Mouse (Mus musculus): ENCODE measurements around the gene Gimap7. TPM values are rescaled to one million over a fixed set of nuclear protein-coding genes. Genes with fewer than 3 reads are reported as not detected.

The Gimap7 gene
- polyA plus RNA-seq, 1 experiment from 2014 or later = not detected

DNA sequence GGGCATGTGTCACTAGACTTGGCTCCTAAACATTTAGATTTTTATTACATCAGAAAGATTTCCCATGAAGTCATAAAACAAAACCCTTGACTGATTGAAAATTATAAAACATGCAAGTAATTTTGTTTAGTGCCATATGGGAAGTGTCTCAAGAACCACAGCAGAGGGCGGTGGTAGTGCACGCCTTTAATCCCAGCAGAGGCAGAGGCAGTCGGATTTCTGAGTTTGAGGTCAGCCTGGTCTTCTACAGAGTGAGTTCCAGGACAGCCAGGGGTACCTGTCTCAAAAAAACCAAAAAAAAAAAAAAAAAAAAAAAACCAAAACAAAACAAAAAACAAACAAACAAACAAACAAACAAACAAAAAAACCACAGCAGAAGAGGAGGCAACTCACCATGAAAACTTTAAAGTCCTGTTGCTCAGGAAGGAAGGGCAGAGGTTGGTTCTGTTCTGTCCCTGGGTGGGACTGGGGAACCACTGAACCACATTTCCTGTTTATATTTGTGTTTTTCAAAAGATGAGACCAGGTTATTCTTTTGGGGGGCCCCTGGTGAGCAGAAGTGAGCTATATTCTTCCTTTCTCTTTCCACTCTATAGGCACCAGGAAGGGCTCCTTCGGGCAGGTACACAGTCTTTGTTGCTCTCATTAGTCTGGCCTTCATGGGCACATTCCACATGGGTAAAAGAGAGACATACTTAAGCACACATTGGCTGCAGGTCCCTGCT lies 21.4 kb upstream of the Gimap7 start:
- ATAC-seq (ENCODE audit: insufficient read depth) (no peak), DNase-seq (no peak)
- Histone ChIP-seq H3K36me3 (ENCODE audit: insufficient read depth) (0 out of 2 replicates have a peak, but pooled peaks cover 2% of the 10 kb centered on the region), H3K9ac (no peak overlapping the region), H3K27me3 (ENCODE audit: insufficient read depth, low read length) (no peaks in the 10 kb centered on the region), H3K9me3 (ENCODE audit: low read depth, low read length) (no peaks in the 10 kb centered on the region), H3K4me2 (no peak overlapping the region), H3K4me3 (ENCODE audit: low read depth, low read length) (no peak overlapping the region), H3K27ac (ENCODE audit: low read depth) (peak overlapping the region; percentile 13; the same call in 1 of the 2 replicates), H3K4me1 (ENCODE audit: insufficient read depth) (no peaks in the 10 kb centered on the region)
- 80% methylated on average over 4 of the region's 4 CpGs for WGBS
- no peak for TF ChIP-seq CTCF (IDR thresholded peaks at IDR 0.05; ENCODE audit: low read depth)

DNA sequence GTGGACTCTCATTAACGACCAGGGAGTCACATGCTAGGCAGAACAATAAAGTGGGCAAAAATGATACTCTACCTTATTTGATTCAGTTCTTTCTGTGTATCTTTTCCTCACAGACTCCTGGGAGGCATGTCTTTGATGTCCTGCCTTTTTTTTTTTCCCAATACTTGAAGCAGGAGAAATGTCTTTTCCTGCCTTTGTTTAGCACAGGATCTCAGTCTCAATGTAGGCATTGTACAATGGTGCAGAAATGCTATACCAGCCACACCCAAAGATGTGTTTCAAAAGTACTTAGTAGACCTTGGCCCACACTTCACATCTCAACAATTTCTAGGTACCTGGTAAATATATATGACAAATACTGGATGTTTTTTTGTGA lies 20.9 kb upstream of the Gimap7 start:
- no peaks in the 10 kb centered on the region for H3K4me1 ChIP-seq (ENCODE audit: insufficient read depth)
- no peak overlapping the region for H3K4me3 ChIP-seq (ENCODE audit: low read depth, low read length)
- H3K27me3 ChIP-seq (ENCODE audit: insufficient read depth, low read length) = no peaks in the 10 kb centered on the region
- no peaks in the 10 kb centered on the region for H3K9me3 ChIP-seq (ENCODE audit: low read depth, low read length)
- no peak for TF ChIP-seq CTCF (IDR thresholded peaks at IDR 0.05; ENCODE audit: low read depth)
- DNase-seq (no peak), ATAC-seq (ENCODE audit: insufficient read depth) (no peak)
- 0 out of 2 replicates have a peak, but pooled peaks cover 5% of the 10 kb centered on the region for H3K36me3 ChIP-seq (ENCODE audit: insufficient read depth)
- WGBS = 21% methylated on average over 1 of the region's 1 CpGs
- peak overlapping the region; percentile 13; the same call in 1 of the 2 replicates for H3K27ac ChIP-seq (ENCODE audit: low read depth)
- H3K9ac ChIP-seq = no peak overlapping the region
- no peak overlapping the region for H3K4me2 ChIP-seq

DNA sequence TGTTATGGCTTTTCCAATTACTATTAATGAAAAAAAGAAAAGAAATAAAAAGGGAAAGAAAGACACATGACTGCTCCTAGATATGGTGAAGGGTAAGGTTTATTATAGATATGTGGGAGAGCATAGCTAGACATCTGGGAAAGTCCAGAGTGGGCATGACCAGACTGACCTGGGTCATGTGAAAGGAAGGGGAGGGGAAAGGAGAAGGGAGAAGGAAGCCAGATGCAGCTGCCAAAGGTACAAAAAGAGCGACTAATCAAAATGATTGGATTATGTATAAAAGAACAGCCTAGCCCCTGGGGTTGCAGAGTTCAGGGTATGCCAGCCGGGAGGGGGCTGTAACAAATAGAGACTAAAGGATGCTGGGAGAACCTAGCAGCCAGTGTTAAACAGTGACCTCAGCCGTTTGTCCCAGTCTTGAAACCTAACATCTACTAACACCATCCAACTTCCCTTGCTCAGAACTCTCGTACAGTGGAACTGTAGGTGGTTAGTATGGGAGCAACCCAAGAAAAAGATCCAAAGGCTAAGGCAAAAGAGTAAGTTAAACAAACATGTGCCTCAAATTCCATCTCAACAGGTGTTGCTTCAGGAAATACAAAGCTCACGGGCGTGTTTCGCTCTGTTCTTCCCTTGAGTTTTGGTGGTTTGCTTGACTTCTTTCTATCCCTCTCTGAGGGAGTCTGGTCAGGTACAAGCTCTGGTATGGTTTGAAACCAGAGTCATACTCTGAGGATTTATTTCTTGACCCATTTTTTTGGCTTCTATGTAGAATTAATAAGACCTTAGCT lies 20.2 kb upstream of the Gimap7 start:
- 76% methylated on average over 7 of the region's 7 CpGs for WGBS
- H3K4me3 ChIP-seq (ENCODE audit: low read depth, low read length) = no peak overlapping the region
- H3K27me3 ChIP-seq (ENCODE audit: insufficient read depth, low read length) = no peaks in the 10 kb centered on the region
- DNase-seq (no peak), ATAC-seq (ENCODE audit: insufficient read depth) (no peak)
- H3K36me3 ChIP-seq (ENCODE audit: insufficient read depth) = 0 out of 2 replicates have a peak, but pooled peaks cover 5% of the 10 kb centered on the region
- no peak overlapping the region for H3K9ac ChIP-seq
- no peak overlapping the region for H3K4me2 ChIP-seq
- no peaks in the 10 kb centered on the region for H3K4me1 ChIP-seq (ENCODE audit: insufficient read depth)
- no peak overlapping the region for H3K27ac ChIP-seq (ENCODE audit: low read depth)
- no peaks in the 10 kb centered on the region for H3K9me3 ChIP-seq (ENCODE audit: low read depth, low read length)
- TF ChIP-seq CTCF (IDR thresholded peaks at IDR 0.05; ENCODE audit: low read depth) = no peak

DNA sequence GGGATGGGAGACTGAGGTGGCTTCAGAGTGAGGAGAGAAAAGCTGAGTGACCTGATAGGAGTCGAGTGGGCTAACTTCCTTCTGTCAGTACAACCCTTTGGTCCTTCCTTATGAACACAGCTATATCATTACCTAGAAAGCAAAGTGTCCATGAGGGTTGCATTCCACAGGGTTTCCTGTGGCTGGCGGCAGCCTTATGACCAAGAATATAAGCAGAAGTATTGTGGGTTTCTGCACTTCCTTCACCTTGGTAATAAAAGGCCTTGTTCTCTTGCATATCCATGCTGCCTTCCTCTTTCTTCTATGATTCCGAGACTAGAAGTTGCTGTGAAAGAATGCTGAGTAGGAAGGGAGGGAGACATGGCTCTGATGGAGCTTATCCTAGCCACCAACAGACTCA lies 19.5 kb upstream of the Gimap7 start:
- no peak overlapping the region for H3K4me2 ChIP-seq
- no peak overlapping the region for H3K9ac ChIP-seq
- no peak overlapping the region for H3K27ac ChIP-seq (ENCODE audit: low read depth)
- H3K9me3 ChIP-seq (ENCODE audit: low read depth, low read length) = no peaks in the 10 kb centered on the region
- WGBS = 73% methylated on average over 3 of the region's 3 CpGs
- DNase-seq (no peak), ATAC-seq (ENCODE audit: insufficient read depth) (no peak)
- no peak overlapping the region for H3K4me3 ChIP-seq (ENCODE audit: low read depth, low read length)
- no peaks in the 10 kb centered on the region for H3K27me3 ChIP-seq (ENCODE audit: insufficient read depth, low read length)
- H3K4me1 ChIP-seq (ENCODE audit: insufficient read depth) = no peaks in the 10 kb centered on the region
- TF ChIP-seq CTCF (IDR thresholded peaks at IDR 0.05; ENCODE audit: low read depth) = no peak
- H3K36me3 ChIP-seq (ENCODE audit: insufficient read depth) = 0 out of 2 replicates have a peak, but pooled peaks cover 5% of the 10 kb centered on the region

DNA sequence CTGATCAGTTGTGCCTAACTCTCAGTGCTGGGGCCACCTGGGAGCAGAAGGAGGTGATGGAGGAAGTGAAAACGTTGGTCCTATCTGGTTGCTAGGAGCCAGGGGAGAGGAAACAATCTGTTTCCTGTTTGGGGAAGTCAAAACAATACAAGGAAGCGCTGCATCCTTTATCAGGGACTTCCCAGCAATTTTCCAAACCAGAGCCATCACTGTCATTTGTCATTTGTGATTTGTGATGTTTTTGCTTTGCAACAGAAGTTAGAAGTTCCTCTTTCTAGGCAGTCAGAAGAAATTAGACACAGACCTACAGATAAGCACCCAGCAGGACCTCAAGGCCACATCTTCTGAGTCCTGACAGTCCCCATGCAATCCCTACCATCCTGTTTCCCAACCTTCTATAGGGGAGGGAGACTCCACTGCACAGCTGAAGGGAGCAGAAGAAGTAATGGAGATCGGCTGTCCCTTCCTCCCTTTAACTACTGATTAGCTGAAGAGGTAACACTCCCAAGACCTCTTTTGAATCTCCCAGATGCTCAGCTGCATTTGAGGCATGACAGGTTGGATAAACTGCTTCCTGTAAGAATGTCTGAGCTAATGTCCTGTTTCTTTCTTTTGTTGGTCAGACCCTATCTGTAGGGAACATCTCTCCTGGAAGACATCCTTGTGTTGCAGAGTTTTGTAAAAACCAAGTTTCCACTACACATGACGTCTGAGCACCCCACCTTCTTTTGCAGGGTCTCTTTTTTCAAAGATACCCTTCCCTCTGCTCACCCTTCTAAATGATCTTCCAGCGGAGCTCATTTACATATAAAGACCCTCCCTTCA lies 18.0 kb upstream of the Gimap7 start:
- DNase-seq (peak; percentile 72), ATAC-seq (ENCODE audit: insufficient read depth) (peak; percentile 68; the same call in 1 of the 2 replicates)
- H3K9ac ChIP-seq = no peak overlapping the region
- no peak for TF ChIP-seq CTCF (IDR thresholded peaks at IDR 0.05; ENCODE audit: low read depth)
- 39% methylated on average over 5 of the region's 5 CpGs for WGBS
- no peak overlapping the region for H3K4me3 ChIP-seq (ENCODE audit: low read depth, low read length)
- 0 out of 2 replicates have a peak, but pooled peaks cover 5% of the 10 kb centered on the region for H3K36me3 ChIP-seq (ENCODE audit: insufficient read depth)
- H3K4me2 ChIP-seq = no peak overlapping the region
- peak overlapping the region; percentile 61 for H3K27ac ChIP-seq (ENCODE audit: low read depth)
- no peaks in the 10 kb centered on the region for H3K4me1 ChIP-seq (ENCODE audit: insufficient read depth)
- H3K27me3 ChIP-seq (ENCODE audit: insufficient read depth, low read length) = no peaks in the 10 kb centered on the region
- no peaks in the 10 kb centered on the region for H3K9me3 ChIP-seq (ENCODE audit: low read depth, low read length)

DNA sequence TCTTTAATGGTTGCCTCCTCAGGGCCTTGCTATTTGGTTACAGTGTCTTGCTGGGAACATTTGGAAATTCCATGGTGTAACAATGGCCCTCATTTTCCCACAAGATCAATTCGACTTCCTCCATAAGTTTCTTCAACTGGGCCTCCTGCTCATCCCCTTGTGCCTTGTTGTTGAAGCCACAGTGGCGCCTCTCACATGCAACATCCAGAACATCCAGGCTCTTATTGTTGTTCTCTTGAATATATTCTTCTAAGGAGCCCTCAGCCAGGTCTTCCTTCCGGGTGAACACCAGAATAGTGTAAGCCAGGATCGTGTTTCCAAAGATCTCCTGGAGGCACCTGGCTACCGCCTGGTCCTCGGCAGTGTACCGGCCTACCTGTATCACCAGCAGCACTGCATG lies 16.3 kb upstream of the Gimap7 start:
- H3K4me1 ChIP-seq (ENCODE audit: insufficient read depth) = no peaks in the 10 kb centered on the region
- no peak for ATAC-seq (ENCODE audit: insufficient read depth)
- DNase-seq = no peak
- no peak overlapping the region for H3K4me3 ChIP-seq (ENCODE audit: low read depth, low read length)
- WGBS = 83% methylated on average over 7 of the region's 7 CpGs
- TF ChIP-seq CTCF (IDR thresholded peaks at IDR 0.05; ENCODE audit: low read depth) = no peak
- H3K36me3 ChIP-seq (ENCODE audit: insufficient read depth) = 0 out of 2 replicates have a peak, but pooled peaks cover 5% of the 10 kb centered on the region
- no peaks in the 10 kb centered on the region for H3K9me3 ChIP-seq (ENCODE audit: low read depth, low read length)
- no peak overlapping the region for H3K27ac ChIP-seq (ENCODE audit: low read depth)
- no peak overlapping the region for H3K4me2 ChIP-seq
- H3K9ac ChIP-seq = no peak overlapping the region
- H3K27me3 ChIP-seq (ENCODE audit: insufficient read depth, low read length) = no peaks in the 10 kb centered on the region
